Mouse (Mus musculus) Patski (cell line): Measurements from ENCODE around the gene AI597479. TPM values are rescaled to one million over a fixed set of nuclear protein-coding genes. Genes with fewer than 3 reads are reported as not detected.
A peak's percentile ranks its signal among the peaks of the same experiment; 100 is the strongest.

Experiments
- ATAC-seq: fragments of 100-300 bp; one replicate; pipeline ENCODE4 v1.8.0; 2021
- CTCF ChIA-PET: fragments of 350-600 bp; sonication (Branson Sonifier 250); formaldehyde crosslinking; loops from one replicate; lab custom pipeline; 2022; ENCODE audit warnings: inconsistent platforms; lab: Charles Lee
- POLR2A ChIA-PET: fragments of 350-600 bp; sonication (Branson Sonifier 250); formaldehyde crosslinking; loops from one replicate; lab custom pipeline; 2022; ENCODE audit warnings: antibody characterized with exemption, inconsistent platforms; lab: Charles Lee
- DNase-seq: peaks from one replicate; pipeline ENCODE4 v3.0.0-alpha.2; 2011; ENCODE audit warnings: low read depth, low spot score
- H3K27me3 ChIP-seq: fragments of 371-371 bp; one replicate; pipeline ENCODE4 v1.5.1; 2021
- CTCF ChIP-seq: fragments of 100-300 bp; IDR thresholded peaks from one replicate; pipeline ENCODE4 v1.5.1; 2021
- in situ Hi-C: fragments of 300-500 bp; cut with MboI; formaldehyde crosslinking; loops from 3 replicates; pipeline ENCODE4 v1.11.1; 2018; ENCODE audit warnings: low pct_unique_long_range_greater_than_20kb, mixed read lengths
- polyA plus RNA-seq: library from polyadenylated mRNA; unstranded; gene quantifications from one replicate; pipeline ENCODE4 v1.2.3, GENCODE M21; 2021

AI597479 gene
- polyA plus RNA-seq, 1 experiment from 2014 or later = 23.9 TPM

DNA sequence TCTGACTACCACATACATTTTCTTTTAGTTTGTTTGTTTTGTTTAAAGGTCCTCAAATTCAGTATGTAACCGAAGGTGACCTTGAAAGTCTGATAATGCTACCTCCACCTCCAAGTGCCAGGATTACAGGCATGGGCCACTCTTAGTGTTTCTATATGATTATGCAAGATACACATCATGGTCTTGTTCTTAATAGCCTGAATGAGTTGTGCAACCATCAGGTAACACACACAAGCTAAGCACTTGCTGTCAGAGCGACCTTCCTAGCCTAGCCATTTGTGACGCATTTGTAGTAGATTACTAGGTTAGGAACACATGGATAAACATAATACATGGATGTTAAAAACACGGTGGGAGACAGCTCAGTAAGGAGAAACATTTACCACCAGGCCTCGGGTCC, 15.6 kb upstream of the AI597479 start:
- no peak for TF ChIP-seq CTCF
- ChIA-PET POLR2A (no interaction called here), CTCF (interaction anchor here (1.0 to 1.8 kb wide), 3 partner anchors 10 to 56 kb away, joined by 3 to 6 read pairs (median 5); no protein-coding TSS in a partner anchor)
- H3K27me3 ChIP-seq = no peaks in the 10 kb centered on the region
- ATAC-seq (no peak), DNase-seq (no peak)
- in situ Hi-C loops = loop anchor here (25.0 kb wide), 1 partner anchor 371 kb away; no protein-coding TSS in a partner anchor

DNA sequence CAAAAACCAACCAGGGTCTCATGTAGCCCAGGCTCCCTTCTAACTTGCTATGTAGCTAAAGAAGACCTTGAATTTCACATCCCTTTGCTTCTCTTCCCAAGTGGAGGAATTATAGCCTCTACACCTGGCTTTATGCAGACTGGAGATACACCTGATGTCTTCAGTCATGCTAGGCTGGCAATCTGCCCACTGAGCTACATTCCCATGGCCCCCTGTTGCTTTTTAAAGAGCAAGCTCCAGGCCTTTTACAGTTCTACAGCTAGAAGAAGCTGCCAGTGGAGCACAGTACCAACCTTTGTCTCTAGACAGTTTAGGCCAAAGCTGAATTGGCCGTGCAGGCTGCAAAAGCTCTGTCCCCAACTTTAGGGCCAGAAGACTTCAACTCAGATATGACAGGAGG, 8.1 kb upstream of the AI597479 start:
- TF ChIP-seq CTCF = no peak
- in situ Hi-C loops = loop anchor here (25.0 kb wide), 1 partner anchor 378 kb away; no protein-coding TSS in a partner anchor
- ATAC-seq (no peak), DNase-seq (no peak)
- ChIA-PET POLR2A (no interaction called here), CTCF (no interaction called here)
- no peaks in the 10 kb centered on the region for H3K27me3 ChIP-seq

DNA sequence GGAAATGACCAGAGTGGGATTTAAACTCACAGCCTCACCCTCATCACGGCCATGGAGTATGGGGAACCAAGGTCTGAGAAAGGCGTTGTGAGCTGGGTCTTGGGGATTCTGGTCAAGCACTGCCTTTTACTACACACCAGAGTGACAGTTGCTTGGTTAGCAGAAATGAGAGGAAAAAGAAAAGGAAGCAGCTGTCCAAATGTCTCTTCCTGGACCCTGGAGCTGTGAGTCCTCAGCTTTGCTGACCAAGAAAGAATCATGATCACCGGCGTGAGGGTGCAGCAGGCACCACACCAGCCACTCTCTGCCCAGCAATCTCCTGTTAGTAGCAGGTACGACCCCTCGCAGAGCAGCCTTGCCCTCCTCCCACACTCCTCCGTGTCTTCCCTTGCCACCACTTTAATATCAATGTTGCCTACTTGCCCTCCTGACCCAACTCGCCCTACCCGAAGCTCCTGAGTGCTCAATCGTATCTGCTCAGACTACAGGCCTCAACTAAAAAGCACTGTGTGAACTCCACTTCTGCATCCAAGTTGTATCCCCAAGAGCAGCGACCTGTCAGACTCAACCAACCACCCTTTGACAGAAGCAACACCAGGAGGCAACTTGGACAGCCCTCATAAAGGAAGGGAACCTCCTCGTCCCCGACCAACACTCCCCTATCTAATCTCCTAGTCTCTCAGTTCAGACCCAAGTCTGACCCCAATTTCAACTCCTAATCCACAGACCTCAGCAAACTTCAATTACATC, 7.0 kb upstream of the AI597479 start:
- POLR2A ChIA-PET = interaction anchor here (0.7 kb wide), 1 partner anchor 282 kb away, joined by 3 read pairs; no protein-coding TSS in a partner anchor
- ATAC-seq = peak; percentile 7

DNA sequence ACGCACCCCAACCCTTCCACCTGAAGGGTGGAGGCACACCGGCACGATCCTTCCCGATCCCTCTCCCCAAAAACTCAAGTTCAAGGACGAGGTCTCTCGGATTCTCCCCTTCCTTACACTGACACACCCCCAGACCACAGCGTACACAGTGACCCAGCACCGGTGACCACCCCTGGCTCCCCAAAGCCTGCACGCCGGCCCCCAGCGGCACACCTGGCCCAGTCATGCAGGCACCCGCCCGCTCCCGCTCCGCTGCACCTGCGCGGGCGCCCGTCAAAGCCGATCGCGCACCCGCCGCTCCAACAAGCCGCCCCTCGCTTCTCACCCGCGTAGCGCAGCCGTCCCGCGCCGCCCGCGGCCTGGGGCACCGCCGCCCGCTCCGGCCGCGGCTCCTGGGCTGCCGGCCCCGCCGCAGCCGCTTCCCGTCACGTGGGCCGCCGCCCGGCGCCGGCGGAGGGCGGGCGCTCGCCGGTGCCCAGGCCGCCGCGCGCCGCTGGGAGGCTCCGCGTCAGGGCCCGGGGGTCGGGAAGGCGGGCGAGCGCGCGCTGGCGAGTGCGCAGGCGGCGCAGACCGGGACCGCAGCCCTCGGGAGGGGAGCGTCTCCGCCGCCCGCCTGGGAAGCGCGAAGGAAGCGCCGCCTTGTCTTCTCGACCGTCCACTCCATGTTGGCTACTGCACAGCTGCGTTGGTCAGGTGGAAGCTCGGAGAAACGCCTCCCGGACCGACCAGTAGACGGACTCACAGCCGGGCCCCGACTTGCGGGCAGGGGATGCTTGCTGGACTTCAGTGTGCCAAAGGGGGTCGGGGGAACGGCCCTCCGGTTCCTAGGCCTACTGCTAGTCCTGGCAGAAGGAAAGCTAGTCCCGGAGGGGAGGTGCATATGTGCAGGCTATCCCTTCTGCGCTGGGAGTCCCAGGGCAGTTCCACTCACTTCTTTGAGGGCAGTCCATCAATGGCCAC, 6.2 kb upstream of the AI597479 start:
- ATAC-seq (peak; percentile 89), DNase-seq (no peak)
- ChIA-PET POLR2A (interaction anchor here (0.7 kb wide), 1 partner anchor 283 kb away, joined by 3 read pairs; no protein-coding TSS in a partner anchor), CTCF (interaction anchor here (0.7 to 1.6 kb wide), 2 partner anchors 9 to 18 kb away, joined by 3 to 5 read pairs; no protein-coding TSS in a partner anchor)
- TF ChIP-seq CTCF = no peak
- in situ Hi-C loops = loop anchor here (25.0 kb wide), 1 partner anchor 380 kb away; no protein-coding TSS in a partner anchor
- no peaks in the 10 kb centered on the region for H3K27me3 ChIP-seq

More for the DNA sequence above, 7.0 kb upstream of the AI597479 start:
- no peaks in the 10 kb centered on the region for H3K27me3 ChIP-seq
- in situ Hi-C loops = loop anchor here (25.0 kb wide), 1 partner anchor 379 kb away; no protein-coding TSS in a partner anchor
- CTCF ChIA-PET = no interaction called here
- DNase-seq = no peak
- TF ChIP-seq CTCF = no peak

DNA sequence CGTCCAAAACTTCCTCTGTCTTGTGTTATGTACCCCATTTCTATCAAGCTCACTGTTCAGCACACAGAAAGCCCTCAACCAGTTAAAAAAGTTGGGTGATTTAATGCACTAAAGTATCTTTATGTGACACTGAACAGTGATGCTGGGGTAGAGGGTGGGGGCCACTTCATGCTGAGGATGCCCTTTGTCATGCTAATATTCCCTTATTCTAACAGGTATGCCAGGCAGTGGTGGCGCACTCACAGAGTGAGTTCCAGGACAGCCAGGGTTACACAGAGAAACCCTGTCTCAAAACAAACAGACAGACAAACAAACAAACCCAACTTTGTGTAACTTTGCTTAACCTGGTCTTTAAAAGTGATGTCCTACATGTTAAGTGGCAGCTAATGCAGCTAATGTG, 4.3 kb upstream of the AI597479 start:
- no peak for TF ChIP-seq CTCF
- CTCF ChIA-PET = no interaction called here
- POLR2A ChIA-PET = no interaction called here
- ATAC-seq (no peak), DNase-seq (no peak)
- H3K27me3 ChIP-seq = no peaks in the 10 kb centered on the region
- in situ Hi-C loops = loop anchor here (25.0 kb wide), 1 partner anchor 382 kb away; no protein-coding TSS in a partner anchor

DNA sequence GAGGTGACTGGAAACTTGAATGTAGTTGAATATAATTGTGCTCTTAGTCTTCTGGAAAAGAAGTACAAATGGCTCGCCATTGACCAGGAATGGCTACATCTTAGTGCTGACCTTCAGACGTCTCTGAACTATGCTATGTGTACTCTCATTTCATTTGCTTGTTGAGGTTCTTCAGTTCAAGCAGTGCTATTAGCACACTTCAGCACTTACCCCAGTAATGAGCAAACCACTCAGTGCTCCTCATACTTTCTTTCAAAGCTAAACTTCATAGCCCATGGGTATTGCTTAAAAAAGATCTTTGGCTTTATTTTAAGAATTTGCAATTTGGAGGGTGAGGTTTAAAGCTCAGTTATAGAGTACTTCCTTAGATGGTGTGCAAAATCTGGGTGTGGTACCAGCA, 10.2 kb downstream of the AI597479 start:
- ChIA-PET POLR2A (interaction anchor here (1.2 kb wide), 1 partner anchor 9 kb away, joined by 4 read pairs; no protein-coding TSS in a partner anchor), CTCF (interaction anchor here (2.6 kb wide), 1 partner anchor 156 kb away, joined by 7 read pairs; no protein-coding TSS in a partner anchor)
- no peak for TF ChIP-seq CTCF
- in situ Hi-C loops = no loop called here
- no peak for ATAC-seq
- no peak for DNase-seq
- H3K27me3 ChIP-seq = no peaks in the 10 kb centered on the region

DNA sequence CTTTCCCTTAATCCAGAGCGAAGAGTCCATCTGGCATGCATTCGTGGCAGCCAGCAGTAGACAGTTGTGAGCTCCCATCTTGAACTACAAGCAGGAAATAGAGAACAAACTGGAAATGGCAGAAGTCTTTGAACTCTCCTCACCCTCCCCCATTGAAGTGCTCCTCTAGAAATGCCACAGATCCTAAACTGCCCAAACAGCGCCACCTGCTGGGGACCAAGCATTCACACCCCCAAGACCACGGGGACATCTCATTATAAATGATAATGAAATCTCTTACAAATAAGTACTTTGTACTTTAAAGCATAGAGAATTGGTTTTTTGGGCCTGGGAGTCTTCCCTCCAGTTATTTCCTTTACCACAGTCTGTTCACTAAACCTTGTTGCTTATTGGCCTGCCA, 12.0 kb downstream of the AI597479 start:
- TF ChIP-seq CTCF = peak; percentile 83
- ChIA-PET CTCF (interaction anchor here (0.8 to 2.6 kb wide), 8 partner anchors 10 to 197 kb away, joined by 3 to 7 read pairs (median 3); no protein-coding TSS in a partner anchor), POLR2A (interaction anchor here (1.2 kb wide), 1 partner anchor 31 kb away, joined by 3 read pairs; no protein-coding TSS in a partner anchor)
- H3K27me3 ChIP-seq = no peaks in the 10 kb centered on the region
- in situ Hi-C loops = no loop called here
- ATAC-seq (peak; percentile 40), DNase-seq (no peak)

DNA sequence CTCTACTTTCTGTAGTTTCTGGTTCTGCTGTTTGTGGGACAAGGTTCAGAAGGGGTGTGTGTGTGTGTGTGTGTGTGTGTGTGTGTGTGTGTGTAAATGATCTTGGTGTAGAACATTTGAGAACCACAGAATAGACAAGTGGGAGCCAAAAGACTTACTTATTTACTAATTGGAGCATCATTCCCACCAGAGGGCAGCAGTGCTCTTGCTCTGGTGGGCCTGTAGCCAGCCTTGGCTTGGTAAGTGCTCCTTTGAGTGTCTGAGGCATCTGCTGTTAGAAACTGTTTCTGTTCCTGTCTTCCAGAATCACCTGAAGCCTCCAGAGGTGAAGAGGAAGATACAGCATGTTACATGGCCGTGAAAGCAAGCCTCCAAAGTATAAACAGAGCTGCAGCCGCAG, 14.4 kb downstream of the AI597479 start:
- in situ Hi-C loops = no loop called here
- DNase-seq (no peak), ATAC-seq (no peak)
- ChIA-PET POLR2A (interaction anchor here (0.5 to 0.8 kb wide), 2 partner anchors 50 to 271 kb away, joined by 3 read pairs; no protein-coding TSS in a partner anchor), CTCF (interaction anchor here (0.8 to 2.8 kb wide), 7 partner anchors 9 to 152 kb away, joined by 3 to 12 read pairs (median 6); no protein-coding TSS in a partner anchor)
- H3K27me3 ChIP-seq = no peaks in the 10 kb centered on the region
- TF ChIP-seq CTCF = peak; percentile 82

DNA sequence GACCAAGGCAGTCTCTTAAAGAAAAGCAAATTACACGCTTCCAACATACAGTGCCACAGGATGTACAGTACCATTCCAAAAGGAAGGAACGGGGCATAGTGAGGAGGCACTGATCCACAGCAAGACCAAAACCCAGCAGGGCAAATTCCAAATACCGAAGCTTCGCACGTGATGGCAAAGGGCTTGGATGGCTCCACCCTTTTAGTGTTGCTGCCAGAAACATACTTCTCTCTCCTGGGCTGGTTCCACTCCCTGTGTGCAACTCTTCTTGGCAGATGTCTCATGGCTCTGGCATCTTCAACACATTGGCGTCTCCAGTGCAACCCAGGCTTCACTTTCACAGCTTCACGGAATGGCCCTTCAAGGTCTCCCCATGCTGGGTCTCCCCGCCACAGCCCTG, 18.9 kb downstream of the AI597479 start:
- TF ChIP-seq CTCF = no peak
- ATAC-seq (peak; percentile 88), DNase-seq (peak; percentile 53)
- ChIA-PET CTCF (interaction anchor here (0.9 to 1.6 kb wide), 2 partner anchors 146 to 147 kb away, joined by 3 to 4 read pairs; no protein-coding TSS in a partner anchor), POLR2A (interaction anchor here (0.7 to 1.1 kb wide), 3 partner anchors 26 to 137 kb away, joined by 3 to 4 read pairs (median 3); no protein-coding TSS in a partner anchor)
- H3K27me3 ChIP-seq = no peaks in the 10 kb centered on the region
- in situ Hi-C loops = no loop called here

DNA sequence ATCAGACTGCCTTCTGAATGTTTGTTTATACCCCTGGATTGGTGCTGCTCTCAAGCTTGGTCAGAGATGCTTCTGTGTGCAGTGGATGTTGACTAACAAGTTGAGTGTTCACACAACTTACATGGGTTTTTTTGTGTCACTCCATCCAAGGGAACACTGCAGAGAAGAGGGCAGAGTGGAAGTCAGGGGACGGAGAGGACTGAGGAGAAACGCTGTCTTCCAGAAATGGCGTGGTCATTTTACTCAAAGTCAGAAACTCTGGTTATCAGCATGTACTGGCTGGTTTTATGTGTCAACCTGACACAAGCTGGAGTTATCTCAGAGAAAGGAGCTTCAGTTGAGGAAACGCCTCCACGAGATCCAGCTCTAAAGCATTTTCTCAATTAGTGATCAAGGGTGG, 22.4 kb downstream of the AI597479 start:
- ChIA-PET POLR2A (no interaction called here), CTCF (interaction anchor here (0.9 to 1.3 kb wide), 3 partner anchors 10 to 139 kb away, joined by 3 to 4 read pairs (median 3); no protein-coding TSS in a partner anchor)
- no peak for DNase-seq
- TF ChIP-seq CTCF = no peak
- no peaks in the 10 kb centered on the region for H3K27me3 ChIP-seq
- in situ Hi-C loops = no loop called here
- ATAC-seq = no peak
